Mouse (Mus musculus) Patski (cell line): ENCODE measurements around the gene Eml1. TPM values are rescaled to one million over a fixed set of nuclear protein-coding genes. Genes with fewer than 3 reads are reported as not detected.
"Not testable (repeated sequence)": the region's sequence is repeated elsewhere in the genome, so short reads cannot be mapped to it uniquely, and the experiment has no call there.

ENCODE experiments used
- ATAC-seq: fragments of 100-300 bp; one replicate; pipeline ENCODE4 v1.8.0; 2021
- CTCF ChIA-PET: fragments of 350-600 bp; sonication (Branson Sonifier 250); formaldehyde crosslinking; loops from one replicate; lab custom pipeline; 2022; ENCODE audit warnings: inconsistent platforms; lab: Charles Lee
- POLR2A ChIA-PET: fragments of 350-600 bp; sonication (Branson Sonifier 250); formaldehyde crosslinking; loops from one replicate; lab custom pipeline; 2022; ENCODE audit warnings: antibody characterized with exemption, inconsistent platforms; lab: Charles Lee
- DNase-seq: peaks from one replicate; pipeline ENCODE4 v3.0.0-alpha.2; 2011; ENCODE audit warnings: low read depth, low spot score
- H3K27me3 ChIP-seq: fragments of 371-371 bp; one replicate; pipeline ENCODE4 v1.5.1; 2021
- CTCF ChIP-seq: fragments of 100-300 bp; IDR thresholded peaks from one replicate; pipeline ENCODE4 v1.5.1; 2021
- in situ Hi-C: fragments of 300-500 bp; cut with MboI; formaldehyde crosslinking; loops from 3 replicates; pipeline ENCODE4 v1.11.1; 2018; ENCODE audit warnings: low pct_unique_long_range_greater_than_20kb, mixed read lengths
- polyA plus RNA-seq: library from polyadenylated mRNA; unstranded; gene quantifications from one replicate; pipeline ENCODE4 v1.2.3, GENCODE M21; 2021

Eml1 gene
- polyA plus RNA-seq, 1 experiment from 2014 or later = 56.9 TPM

DNA sequence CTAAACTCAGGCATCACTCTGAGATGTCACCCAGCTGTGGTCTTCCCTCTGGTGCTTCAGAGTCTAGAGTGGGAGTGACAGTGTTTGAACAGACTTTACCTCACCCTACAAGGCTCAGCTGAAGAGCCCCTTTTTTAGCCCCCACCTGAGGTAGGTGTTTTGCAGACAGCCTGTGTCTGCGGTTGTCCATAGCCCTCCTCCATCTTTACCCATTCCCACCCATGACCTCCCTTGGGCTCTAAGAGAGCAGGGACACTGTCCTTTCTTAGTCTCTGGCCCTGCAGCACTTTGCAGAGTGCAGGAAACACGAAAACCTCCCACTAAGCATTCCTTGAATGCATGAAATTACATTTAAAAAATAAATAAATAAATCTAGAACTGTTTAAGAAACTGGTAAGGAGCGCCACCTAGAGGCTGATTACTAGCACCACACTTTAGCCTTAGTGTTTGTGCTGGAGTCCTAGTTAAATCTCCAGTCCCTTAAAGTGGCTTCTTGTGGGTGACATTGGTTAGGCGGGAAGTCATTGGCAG is 123.3 kb downstream of the Eml1 start:
- in situ Hi-C loops = loop anchor here (5.0 kb wide), 1 partner anchor 132 kb away; no protein-coding TSS in a partner anchor
- TF ChIP-seq CTCF = peak; percentile 83
- no peaks in the 10 kb centered on the region for H3K27me3 ChIP-seq
- CTCF ChIA-PET = interaction anchor here (1.0 to 1.2 kb wide), 2 partner anchors 37 to 131 kb away, joined by 3 read pairs; no protein-coding TSS in a partner anchor
- ATAC-seq = peak; percentile 42
- POLR2A ChIA-PET = interaction anchor here (0.7 kb wide), 1 partner anchor 131 kb away, joined by 4 read pairs; no protein-coding TSS in a partner anchor
- DNase-seq = no peak

DNA sequence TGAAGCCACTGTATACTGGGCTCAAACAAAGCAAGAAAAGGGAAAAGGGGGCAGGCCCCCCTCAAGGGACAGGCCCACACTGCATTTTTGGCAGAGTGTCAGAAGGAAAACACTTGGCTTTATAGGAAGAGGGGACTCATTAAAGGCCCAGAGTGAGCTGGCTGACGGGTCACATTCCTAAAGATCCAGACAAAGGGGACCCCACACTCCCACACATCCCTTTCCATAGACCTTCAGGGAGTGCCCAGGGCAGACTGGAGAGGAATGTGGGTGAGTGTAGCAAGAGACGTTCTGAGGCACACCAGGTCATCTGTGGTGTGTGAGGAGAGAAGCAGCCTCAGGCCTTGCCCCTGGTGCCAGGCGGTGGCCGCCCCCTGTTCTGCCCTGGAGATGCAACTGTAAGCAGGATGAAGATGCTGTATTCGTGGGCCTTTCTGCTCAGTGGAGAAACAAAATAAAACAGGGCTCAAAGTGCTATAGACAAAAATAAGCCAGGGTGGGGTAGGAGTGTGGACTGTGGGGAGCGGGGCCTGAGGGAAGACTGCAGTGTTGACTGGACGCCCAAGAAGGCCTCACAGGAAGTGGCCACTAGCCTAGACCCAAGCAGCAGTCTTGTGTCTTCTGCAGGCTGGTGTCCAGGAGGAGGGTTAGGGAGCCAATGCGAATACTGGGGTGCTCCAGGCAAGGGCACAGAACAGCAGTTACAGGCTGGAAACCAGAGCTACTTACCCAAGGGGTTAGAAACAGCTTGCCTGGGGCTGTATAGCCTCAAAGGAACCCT is 124.9 kb downstream of the Eml1 start:
- CTCF ChIA-PET = no interaction called here
- TF ChIP-seq CTCF = no peak
- peak; percentile 29 for ATAC-seq
- in situ Hi-C loops = no loop called here
- H3K27me3 ChIP-seq = no peaks in the 10 kb centered on the region
- DNase-seq = no peak
- POLR2A ChIA-PET = no interaction called here

DNA sequence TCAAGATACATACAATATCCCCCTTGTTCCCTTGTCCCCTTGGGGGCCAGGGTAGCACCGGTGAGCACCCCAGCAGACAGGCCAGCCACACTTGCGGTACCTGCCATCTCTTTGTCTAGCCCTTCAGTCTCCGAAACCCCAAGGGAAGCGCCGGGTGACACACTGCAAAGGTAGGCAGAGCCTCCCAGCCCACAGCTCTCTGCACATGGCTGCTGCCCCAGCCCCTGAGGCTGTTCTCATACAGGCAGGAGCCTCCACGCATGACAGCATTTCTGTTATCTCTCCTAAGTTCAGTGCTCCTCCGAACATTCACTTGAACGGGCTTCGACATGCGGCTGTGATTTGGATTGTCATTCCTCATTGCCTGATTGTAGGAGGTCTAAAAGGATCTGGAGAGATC is 132.3 kb downstream of the Eml1 start:
- in situ Hi-C loops = loop anchor here (5.0 kb wide), 1 partner anchor 301 kb away; no protein-coding TSS in a partner anchor
- peak; percentile 77 for ATAC-seq
- ChIA-PET CTCF (no interaction called here), POLR2A (interaction anchor here (1.0 kb wide), 1 partner anchor 271 kb away, joined by 3 read pairs; no protein-coding TSS in a partner anchor)
- DNase-seq = no peak
- no peak for TF ChIP-seq CTCF
- H3K27me3 ChIP-seq = no peaks in the 10 kb centered on the region

DNA sequence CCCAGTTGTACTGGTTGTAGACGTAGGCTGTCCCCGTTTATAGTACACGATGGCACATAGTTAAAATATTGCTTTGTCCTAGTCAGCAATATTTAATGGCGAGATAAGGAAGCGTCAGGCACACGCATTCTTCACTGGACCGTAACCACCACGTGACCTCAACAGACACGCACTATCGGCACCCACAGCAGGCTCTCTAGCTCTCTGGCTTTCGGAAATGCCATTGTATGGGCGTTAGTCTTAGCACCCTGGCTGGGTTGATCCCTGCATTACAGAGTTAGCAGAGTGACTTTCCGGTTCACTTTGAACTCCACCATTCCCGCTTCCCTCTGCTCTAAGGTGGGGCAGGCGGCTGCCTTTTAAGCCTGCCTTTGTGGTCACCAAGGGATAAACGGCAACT is 132.8 kb downstream of the Eml1 start:
- no peak for TF ChIP-seq CTCF
- ChIA-PET CTCF (interaction anchor here (0.8 kb wide), 1 partner anchor 298 kb away, joined by 3 read pairs; no protein-coding TSS in a partner anchor), POLR2A (interaction anchor here (1.0 kb wide), 1 partner anchor 271 kb away, joined by 3 read pairs; no protein-coding TSS in a partner anchor)
- ATAC-seq (peak; percentile 63), DNase-seq (no peak)
- in situ Hi-C loops = loop anchor here (5.0 kb wide), 1 partner anchor 301 kb away; no protein-coding TSS in a partner anchor
- H3K27me3 ChIP-seq = no peaks in the 10 kb centered on the region

DNA sequence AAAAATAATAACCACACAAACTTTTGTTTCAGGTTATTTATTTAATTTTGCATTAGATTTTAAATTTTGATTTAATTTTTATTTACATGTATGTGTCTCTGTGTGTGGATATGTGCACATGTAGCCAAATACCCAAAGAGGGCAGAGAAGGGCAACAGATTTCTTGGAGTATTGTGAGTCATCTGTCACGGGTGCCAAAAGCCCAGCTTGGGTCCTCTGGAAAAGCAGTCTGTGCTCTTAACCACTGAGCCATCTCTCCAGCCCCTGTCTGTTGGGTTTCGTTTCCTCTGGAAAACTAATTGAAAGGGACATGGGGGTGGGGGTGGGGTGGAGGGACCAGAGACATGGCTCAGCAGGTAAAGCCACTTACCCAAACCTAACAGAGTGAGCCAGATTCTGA is 135.1 kb downstream of the Eml1 start:
- no peak for DNase-seq
- ATAC-seq = no peak
- H3K27me3 ChIP-seq = no peaks in the 10 kb centered on the region
- in situ Hi-C loops = no loop called here
- TF ChIP-seq CTCF = no peak
- ChIA-PET CTCF (interaction anchor here (1.5 kb wide), 1 partner anchor 8 kb away, joined by 3 read pairs; no protein-coding TSS in a partner anchor), POLR2A (no interaction called here)

- in situ Hi-C loops, POLR2A ChIA-PET, ATAC-seq, H3K27me3 ChIP-seq, DNase-seq: not testable (repeated sequence)
- CTCF ChIA-PET = interaction anchor here (1.5 kb wide), 1 partner anchor 10 kb away, joined by 3 read pairs; no protein-coding TSS in a partner anchor
Measured at GRCm38 (mm10) chr12:108507046-108507445, 136.3 kb downstream of the Eml1 start.

DNA sequence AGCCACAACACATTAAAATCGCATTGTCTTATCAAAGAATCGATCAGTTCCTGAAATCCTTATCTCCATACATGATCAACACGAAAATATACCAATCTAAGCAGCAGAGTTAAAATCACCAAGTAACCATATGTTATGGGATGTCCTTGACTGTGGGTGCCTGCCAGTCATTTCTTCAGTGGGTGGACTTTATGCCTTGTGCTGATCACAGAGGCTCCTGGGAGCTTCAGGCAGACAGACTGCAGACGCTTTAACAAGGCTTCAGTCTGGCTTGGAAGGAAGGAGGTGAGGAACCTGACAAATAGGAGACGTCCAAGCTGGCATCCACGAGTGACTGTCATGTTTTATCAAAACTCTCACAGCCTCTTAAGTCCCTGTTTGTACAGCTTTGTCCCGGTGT is 139.8 kb downstream of the Eml1 start:
- in situ Hi-C loops = no loop called here
- ChIA-PET POLR2A (no interaction called here), CTCF (no interaction called here)
- ATAC-seq (no peak), DNase-seq (no peak)
- H3K27me3 ChIP-seq = no peaks in the 10 kb centered on the region
- TF ChIP-seq CTCF = no peak

DNA sequence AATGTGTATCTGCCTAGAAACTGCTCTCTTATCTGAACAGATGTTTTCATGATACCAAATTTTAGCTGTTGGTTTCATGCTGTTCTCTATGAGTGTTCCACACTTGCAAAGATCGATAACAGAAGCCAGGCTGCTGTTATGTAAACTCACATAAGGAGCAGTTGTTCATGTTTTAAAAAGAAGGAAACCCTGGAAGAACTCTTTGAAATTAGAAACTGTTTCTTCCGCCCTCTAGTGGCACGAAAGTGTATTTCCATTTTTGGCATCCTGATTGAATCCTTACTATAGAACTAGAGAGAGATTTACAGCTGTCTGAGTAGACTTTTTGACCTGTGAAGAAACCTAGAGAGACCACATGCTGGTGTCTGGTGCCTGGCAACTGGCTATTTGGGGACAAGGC is 140.3 kb downstream of the Eml1 start:
- in situ Hi-C loops = no loop called here
- no peak for ATAC-seq
- no peaks in the 10 kb centered on the region for H3K27me3 ChIP-seq
- no peak for DNase-seq
- no peak for TF ChIP-seq CTCF
- ChIA-PET POLR2A (no interaction called here), CTCF (no interaction called here)

GRCm38 (mm10) chr12:108515464-108515863 is 144.7 kb downstream of the Eml1 start:
- ATAC-seq (no peak), DNase-seq (no peak)
- ChIA-PET POLR2A (no interaction called here), CTCF (no interaction called here)
- TF ChIP-seq CTCF = no peak
- in situ Hi-C loops = no loop called here
- H3K27me3 ChIP-seq = no peaks in the 10 kb centered on the region

GRCm38 (mm10) chr12:108519374-108519773 is 148.6 kb downstream of the Eml1 start:
- in situ Hi-C loops = no loop called here
- TF ChIP-seq CTCF = no peak
- ATAC-seq = no peak
- DNase-seq = no peak
- ChIA-PET CTCF (interaction anchor here (1.2 kb wide), 1 partner anchor 9 kb away, joined by 3 read pairs; no protein-coding TSS in a partner anchor), POLR2A (no interaction called here)
- H3K27me3 ChIP-seq = no peaks in the 10 kb centered on the region
